Mouse (Mus musculus): ENCODE measurements around the gene Asap3. TPM values are rescaled to one million over a fixed set of nuclear protein-coding genes. Genes with fewer than 3 reads are reported as not detected.

Gene Asap3
- total RNA-seq (2014; fragmentation: Nextera tagmentation), result 0.30 TPM in 1 of 2 replicates, not detected in the other
- 0.05 and 0.06 TPM in 2 replicates for total RNA-seq (2017)
- polyA plus RNA-seq (2012), result 0.04 and 0.05 TPM in 2 replicates

DNA sequence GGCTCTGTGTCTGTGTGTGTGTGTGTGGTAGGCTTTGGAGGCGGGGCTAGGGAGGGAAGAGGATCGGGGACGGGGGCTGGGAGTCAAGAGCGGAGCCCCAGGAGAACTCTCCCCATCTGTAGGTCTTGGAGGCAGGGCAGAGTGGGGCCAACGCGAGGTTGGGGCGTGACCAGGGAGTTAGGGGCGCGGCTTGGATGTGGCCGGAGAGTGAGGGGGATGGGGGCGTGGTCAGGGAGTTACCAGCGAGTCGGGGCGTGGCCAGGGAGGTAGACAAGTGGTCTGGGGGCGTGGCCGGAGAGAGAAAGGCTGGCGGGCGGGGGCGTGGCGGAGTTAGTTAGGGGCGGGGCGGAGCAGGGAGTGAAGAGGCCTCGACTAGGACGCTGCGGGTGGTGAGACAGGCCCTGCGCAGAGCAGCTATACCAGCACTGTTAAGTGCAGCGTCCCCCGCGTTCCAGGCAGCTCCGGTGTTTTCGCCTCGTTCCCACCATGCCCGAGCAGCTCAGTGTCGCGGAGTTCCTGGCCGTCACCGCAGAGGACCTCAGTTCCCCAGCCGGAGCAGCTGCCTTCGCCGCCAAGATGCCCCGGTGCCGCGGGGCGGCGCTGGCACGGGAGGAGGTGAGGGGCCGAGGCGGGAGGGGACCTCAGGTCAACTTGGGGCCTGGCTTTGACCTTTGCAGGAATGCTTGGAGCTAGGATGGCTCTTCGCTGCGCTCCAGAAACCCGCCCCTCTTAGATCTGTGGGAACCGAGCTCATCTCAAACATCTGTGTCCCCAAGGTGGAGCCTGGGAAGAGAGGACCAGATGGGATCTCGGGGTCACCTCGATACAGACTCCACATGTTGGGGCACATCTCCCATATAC is at the start of gene Asap3:
TSS of gene Asap3 (plus strand) at position 333 of the 861 bp plus-strand sequence.
- Histone ChIP-seq H3K9me3 (replicated peaks) (no peaks in the 10 kb centered on the region), H3K36me3 (replicated peaks) (no peaks in the 10 kb centered on the region), H3K4me3 (ENCODE audit: low read depth, low read length) (peak within 1 kb of the TSS; percentile 73), H3K4me1 (ENCODE audit: insufficient read depth, low read depth, low read length) (peaks cover 33% of the 10 kb centered on the region), H3K27me3 (ENCODE audit: insufficient read depth, low read length) (peaks cover 54% of the 10 kb centered on the region)
- TF ChIP-seq CTCF (IDR thresholded peaks at IDR 0.05; ENCODE audit: low read depth, low read length) (no peak), TAL1 (conservative IDR thresholded peaks at IDR 0.05; ENCODE audit: low read depth, low read length) (no peak), POLR2AphosphoS5 (IDR thresholded peaks at IDR 0.05; ENCODE audit: insufficient replicate concordance, low read depth, low read length) (no peak), GATA2 (IDR thresholded peaks at IDR 0.05; ENCODE audit: borderline replicate concordance, low read depth, low read length) (no peak), GATA1 (IDR thresholded peaks at IDR 0.05; ENCODE audit: borderline replicate concordance, low read length) (no peak)
- peak; percentile 86 for DNase-seq (ENCODE audit: low spot score)
- peak; percentile 87 for ATAC-seq (ENCODE audit: extremely low read depth, insufficient number of reproducible peaks, low FRiP score, poor library complexity, severe bottlenecking)

DNA sequence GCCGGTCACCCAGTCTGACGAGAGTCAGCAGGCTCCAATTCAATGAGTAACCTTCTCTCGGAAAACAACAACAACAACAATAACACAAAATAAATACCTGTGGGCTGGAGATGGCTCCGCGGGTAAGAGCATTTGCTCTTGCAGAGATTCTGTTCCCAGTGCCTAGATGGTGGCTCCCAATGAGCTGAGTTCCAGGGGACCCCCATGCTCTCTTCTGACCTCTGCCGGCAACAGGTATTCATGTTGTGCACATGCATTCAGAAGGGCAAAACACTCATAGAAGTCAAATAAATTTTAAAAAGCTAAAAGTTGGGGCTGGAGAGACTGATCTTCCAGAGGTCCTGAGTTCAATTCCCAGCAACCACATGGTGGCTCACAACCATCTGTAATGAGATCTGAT is 47.7 kb upstream of the Asap3 start:
- Histone ChIP-seq H3K27me3 (ENCODE audit: insufficient read depth, low read length) (peaks cover 29% of the 10 kb centered on the region), H3K9me3 (replicated peaks) (no peaks in the 10 kb centered on the region), H3K4me3 (ENCODE audit: low read depth, low read length) (no peak overlapping the region), H3K36me3 (replicated peaks) (no peaks in the 10 kb centered on the region), H3K4me1 (ENCODE audit: insufficient read depth, low read depth, low read length) (peaks cover 16% of the 10 kb centered on the region)
- ATAC-seq (ENCODE audit: extremely low read depth, insufficient number of reproducible peaks, low FRiP score, poor library complexity, severe bottlenecking), result no peak
- no peak for DNase-seq (ENCODE audit: low spot score)
- TF ChIP-seq CTCF (IDR thresholded peaks at IDR 0.05; ENCODE audit: low read depth, low read length) (no peak), POLR2AphosphoS5 (IDR thresholded peaks at IDR 0.05; ENCODE audit: insufficient replicate concordance, low read depth, low read length) (no peak), GATA2 (IDR thresholded peaks at IDR 0.05; ENCODE audit: borderline replicate concordance, low read depth, low read length) (no peak), TAL1 (conservative IDR thresholded peaks at IDR 0.05; ENCODE audit: low read depth, low read length) (no peak), GATA1 (IDR thresholded peaks at IDR 0.05; ENCODE audit: borderline replicate concordance, low read length) (no peak)

DNA sequence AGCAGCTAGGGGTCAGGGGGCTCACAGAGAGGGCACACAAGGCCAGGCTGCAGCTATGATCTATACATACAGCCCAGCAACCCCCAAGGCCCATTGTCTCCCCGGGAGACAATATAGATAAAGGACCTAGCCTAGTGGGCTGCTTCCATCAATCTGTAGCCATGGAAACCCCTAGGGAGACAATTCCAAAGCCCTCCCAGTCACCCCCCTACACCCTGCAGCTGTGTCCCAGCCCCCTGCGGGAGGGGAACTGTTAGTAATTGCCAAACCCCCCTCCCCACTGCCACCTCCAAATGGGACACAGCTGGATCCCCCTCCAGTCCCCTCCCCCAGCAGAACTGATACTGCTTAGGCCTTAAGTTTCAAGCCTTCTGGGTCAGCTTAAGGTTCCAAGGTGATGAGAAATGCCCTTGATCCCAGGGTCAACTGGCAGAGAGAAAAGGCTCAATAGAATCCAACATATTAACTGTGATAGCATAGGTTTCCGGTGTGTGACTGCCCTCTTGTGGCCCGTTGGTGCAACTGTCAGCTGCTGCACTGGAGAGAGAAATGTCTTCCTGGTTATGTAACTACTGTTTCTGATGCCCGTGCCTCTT is 46.3 kb upstream of the Asap3 start:
- H3K9me3 ChIP-seq (replicated peaks), result no peaks in the 10 kb centered on the region
- TF ChIP-seq GATA1 (IDR thresholded peaks at IDR 0.05; ENCODE audit: borderline replicate concordance, low read length) (no peak), TAL1 (conservative IDR thresholded peaks at IDR 0.05; ENCODE audit: low read depth, low read length) (no peak), GATA2 (IDR thresholded peaks at IDR 0.05; ENCODE audit: borderline replicate concordance, low read depth, low read length) (no peak), CTCF (IDR thresholded peaks at IDR 0.05; ENCODE audit: low read depth, low read length) (peak; percentile 97)
- no peak overlapping the region for H3K4me3 ChIP-seq (ENCODE audit: low read depth, low read length)
- ATAC-seq (ENCODE audit: extremely low read depth, insufficient number of reproducible peaks, low FRiP score, poor library complexity, severe bottlenecking), result peak; percentile 40
- peaks cover 19% of the 10 kb centered on the region for H3K4me1 ChIP-seq (ENCODE audit: insufficient read depth, low read depth, low read length)
- H3K27me3 ChIP-seq (ENCODE audit: insufficient read depth, low read length), result peaks cover 19% of the 10 kb centered on the region
- DNase-seq (ENCODE audit: low spot score), result peak; percentile 59
- no peaks in the 10 kb centered on the region for H3K36me3 ChIP-seq (replicated peaks)

- H3K9me3 ChIP-seq (replicated peaks), result no peaks in the 10 kb centered on the region
- DNase-seq (ENCODE audit: low spot score), result peak; percentile 77
- ATAC-seq (ENCODE audit: extremely low read depth, insufficient number of reproducible peaks, low FRiP score, poor library complexity, severe bottlenecking), result no peak
- no peaks in the 10 kb centered on the region for H3K36me3 ChIP-seq (replicated peaks)
- H3K4me3 ChIP-seq (ENCODE audit: low read depth, low read length), result no peak overlapping the region
- H3K4me1 ChIP-seq (ENCODE audit: insufficient read depth, low read depth, low read length), result peaks cover 22% of the 10 kb centered on the region
- no peak for TF ChIP-seq GATA1 (IDR thresholded peaks at IDR 0.05; ENCODE audit: borderline replicate concordance, low read length)
- no peak for TF ChIP-seq TAL1 (conservative IDR thresholded peaks at IDR 0.05; ENCODE audit: low read depth, low read length)
- peak; percentile 88 for TF ChIP-seq CTCF (IDR thresholded peaks at IDR 0.05; ENCODE audit: low read depth, low read length)
- no peak for TF ChIP-seq GATA2 (IDR thresholded peaks at IDR 0.05; ENCODE audit: borderline replicate concordance, low read depth, low read length)
- peaks cover 11% of the 10 kb centered on the region; the same call in 1 of the 2 replicates for H3K27me3 ChIP-seq (ENCODE audit: insufficient read depth, low read length)
Measured at GRCm38 (mm10) chr4:136163448-136163847, 42.7 kb upstream of the Asap3 start.

DNA sequence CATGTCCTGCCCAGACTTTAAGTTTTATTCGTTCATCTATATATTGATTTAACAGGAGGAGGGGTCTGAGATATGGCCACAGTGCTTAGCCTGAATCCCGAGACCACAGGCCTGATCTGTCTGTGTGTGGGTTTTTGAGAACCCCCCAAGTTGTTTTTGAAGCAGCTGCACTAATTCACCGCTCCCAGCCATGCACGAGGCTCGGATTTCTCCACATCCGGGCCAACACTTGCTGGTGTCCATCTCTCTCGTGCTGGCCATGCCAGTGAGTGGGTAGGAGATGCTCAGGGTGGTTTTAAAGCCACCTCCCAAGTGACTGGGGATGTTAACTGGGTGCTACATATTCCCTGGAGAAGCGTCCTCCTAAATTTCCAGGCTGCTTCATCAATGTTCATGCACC is 41.2 kb upstream of the Asap3 start:
- ATAC-seq (ENCODE audit: extremely low read depth, insufficient number of reproducible peaks, low FRiP score, poor library complexity, severe bottlenecking), result no peak
- Histone ChIP-seq H3K27me3 (ENCODE audit: insufficient read depth, low read length) (peaks cover 11% of the 10 kb centered on the region; the same call in 1 of the 2 replicates), H3K36me3 (replicated peaks) (peaks cover 4% of the 10 kb centered on the region), H3K4me1 (ENCODE audit: insufficient read depth, low read depth, low read length) (peaks cover 20% of the 10 kb centered on the region), H3K4me3 (ENCODE audit: low read depth, low read length) (no peak overlapping the region), H3K9me3 (replicated peaks) (no peaks in the 10 kb centered on the region)
- no peak for DNase-seq (ENCODE audit: low spot score)
- TF ChIP-seq GATA2 (IDR thresholded peaks at IDR 0.05; ENCODE audit: borderline replicate concordance, low read depth, low read length) (no peak), POLR2AphosphoS5 (IDR thresholded peaks at IDR 0.05; ENCODE audit: insufficient replicate concordance, low read depth, low read length) (no peak), TAL1 (conservative IDR thresholded peaks at IDR 0.05; ENCODE audit: low read depth, low read length) (no peak), GATA1 (IDR thresholded peaks at IDR 0.05; ENCODE audit: borderline replicate concordance, low read length) (no peak), CTCF (IDR thresholded peaks at IDR 0.05; ENCODE audit: low read depth, low read length) (no peak)

DNA sequence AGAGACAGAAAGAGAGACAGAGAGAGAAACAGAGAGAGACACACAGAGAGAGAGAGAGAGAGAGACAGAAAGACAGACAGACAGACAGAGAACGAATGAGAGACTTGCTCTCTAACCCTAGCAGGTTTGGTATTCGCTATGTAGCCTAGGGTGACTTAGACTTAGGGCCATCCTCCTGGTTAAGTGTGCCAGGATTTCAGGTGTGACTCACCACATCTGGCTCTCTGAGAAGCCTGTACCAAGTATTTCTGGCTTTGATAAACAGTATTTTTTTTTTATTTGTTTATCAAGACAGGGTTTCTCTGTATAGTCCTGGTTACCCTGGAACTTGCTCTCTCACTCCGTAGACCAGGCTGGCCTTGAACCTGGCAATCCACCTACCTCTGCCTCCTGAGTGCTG is 38.5 kb upstream of the Asap3 start:
- TF ChIP-seq TAL1 (conservative IDR thresholded peaks at IDR 0.05; ENCODE audit: low read depth, low read length) (no peak), GATA1 (IDR thresholded peaks at IDR 0.05; ENCODE audit: borderline replicate concordance, low read length) (no peak), GATA2 (IDR thresholded peaks at IDR 0.05; ENCODE audit: borderline replicate concordance, low read depth, low read length) (no peak), POLR2AphosphoS5 (IDR thresholded peaks at IDR 0.05; ENCODE audit: insufficient replicate concordance, low read depth, low read length) (no peak), CTCF (IDR thresholded peaks at IDR 0.05; ENCODE audit: low read depth, low read length) (no peak)
- no peaks in the 10 kb centered on the region for H3K9me3 ChIP-seq (replicated peaks)
- H3K4me3 ChIP-seq (ENCODE audit: low read depth, low read length), result no peak overlapping the region
- H3K36me3 ChIP-seq (replicated peaks), result peaks cover 5% of the 10 kb centered on the region
- H3K27me3 ChIP-seq (ENCODE audit: insufficient read depth, low read length), result peaks cover 7% of the 10 kb centered on the region; the same call in 1 of the 2 replicates
- H3K4me1 ChIP-seq (ENCODE audit: insufficient read depth, low read depth, low read length), result peaks cover 22% of the 10 kb centered on the region
- ATAC-seq (ENCODE audit: extremely low read depth, insufficient number of reproducible peaks, low FRiP score, poor library complexity, severe bottlenecking), result no peak
- no peak for DNase-seq (ENCODE audit: low spot score)
